Mouse (Mus musculus): ENCODE results near the gene Gramd2. TPM values are rescaled to one million over a fixed set of nuclear protein-coding genes. Genes with fewer than 3 reads are reported as not detected.

Gene Gramd2
- 1.1 and 2.1 TPM in 2 replicates for polyA plus RNA-seq (2012; rRNA removed; ENCODE audit: low replicate concordance)

GRCm38 (mm10) chr9:59679678-59680533, at the start of gene Gramd2:
Gene Gramd2 (plus strand): TSS chr9:59680144.

GRCm38 (mm10) chr9:59655958-59656634, 23.8 kb upstream of the Gramd2 start, which contains the start of gene Pkm:
Gene Pkm (plus strand): TSS chr9:59656368.

DNA sequence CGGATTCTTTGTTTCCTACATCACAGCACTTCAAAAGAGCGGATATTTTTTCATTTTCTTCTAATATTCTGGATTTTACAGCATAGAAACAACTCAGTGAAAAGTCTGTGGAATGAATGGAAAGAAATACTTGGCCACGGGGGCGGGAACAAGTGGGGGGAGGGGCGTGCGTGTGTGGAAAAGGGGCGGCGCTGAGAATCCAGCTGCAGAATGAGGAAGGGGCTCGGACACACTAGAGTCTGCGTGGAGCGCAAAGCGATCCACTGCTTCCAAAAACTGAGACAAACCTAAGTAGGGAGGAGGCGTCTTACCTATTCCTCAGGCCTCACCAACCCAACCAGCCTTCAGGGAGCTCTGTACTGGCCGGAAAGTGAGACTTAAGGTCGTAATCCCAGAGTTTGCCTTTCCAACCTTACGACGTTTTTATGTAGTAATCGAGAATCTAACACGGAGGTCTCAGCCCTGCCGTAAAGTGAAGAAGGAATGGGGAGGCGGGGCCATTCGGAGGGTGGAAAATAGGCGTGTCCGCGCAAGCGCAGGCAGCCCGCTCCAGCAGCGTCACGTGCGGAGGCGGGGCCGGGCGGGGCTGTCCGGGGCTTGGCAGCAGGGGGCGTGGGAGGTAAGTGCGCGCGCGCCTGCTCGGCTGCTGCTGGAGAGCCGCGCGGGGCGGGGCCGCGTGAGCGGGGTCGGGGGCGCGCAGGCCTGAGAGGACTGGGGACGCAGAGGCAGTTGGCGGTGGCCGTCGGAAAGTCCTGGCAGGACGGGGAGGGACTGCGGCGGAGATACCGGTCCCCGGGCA, 70.5 kb downstream of the Gramd2 start, which contains the start of the genes Senp8 and Myo9a:
Gene Senp8, minus strand, starts transcription at position 444 of the 799 bp plus-strand sequence.
Gene Myo9a, plus strand, starts transcription at position 630 of the 799 bp plus-strand sequence.

Other genes starting within 250 kb of the Gramd2 start
- gene Arih1, start 193.5 kb upstream of the Gramd2 start, polyA plus RNA-seq (2012; rRNA removed; ENCODE audit: low replicate concordance): 12.4 and 33.4 TPM in 2 replicates
- 130 and 137 TPM in 2 replicates for gene Hexa, start 140.6 kb upstream of the Gramd2 start, polyA plus RNA-seq (2012; rRNA removed; ENCODE audit: low replicate concordance)
- gene Tmem202, start 140.3 kb upstream of the Gramd2 start, polyA plus RNA-seq (2012; rRNA removed; ENCODE audit: low replicate concordance): 0.50 and 0.55 TPM in 2 replicates
- 0.04 TPM in 1 of 2 replicates, not detected in the other for gene Celf6, start 102.2 kb upstream of the Gramd2 start, polyA plus RNA-seq (2012; rRNA removed; ENCODE audit: low replicate concordance)
- gene Parp6, start 62.9 kb upstream of the Gramd2 start, polyA plus RNA-seq (2012; rRNA removed; ENCODE audit: low replicate concordance): 20.1 and 45.8 TPM in 2 replicates
- 1,339 and 2,086 TPM in 2 replicates for gene Pkm, start 23.8 kb upstream of the Gramd2 start, polyA plus RNA-seq (2012; rRNA removed; ENCODE audit: low replicate concordance)
- gene Senp8, start 70.6 kb downstream of the Gramd2 start, polyA plus RNA-seq (2012; rRNA removed; ENCODE audit: low replicate concordance): 2.8 and 10.3 TPM in 2 replicates
- 1.7 and 4.7 TPM in 2 replicates for gene Myo9a, start 70.8 kb downstream of the Gramd2 start, polyA plus RNA-seq (2012; rRNA removed; ENCODE audit: low replicate concordance)